Mouse (Mus musculus) spleen, postnatal 10 days (tissue): ENCODE data around the gene Cxcl1.

Source experiments
- DNase-seq, 2 experiments: peaks; one replicate each; pipeline ENCODE4 v3.0.0; 2021 to 2022; ENCODE audit warnings: low spot score in 2 of 2

Gene Cxcl1

DNA sequence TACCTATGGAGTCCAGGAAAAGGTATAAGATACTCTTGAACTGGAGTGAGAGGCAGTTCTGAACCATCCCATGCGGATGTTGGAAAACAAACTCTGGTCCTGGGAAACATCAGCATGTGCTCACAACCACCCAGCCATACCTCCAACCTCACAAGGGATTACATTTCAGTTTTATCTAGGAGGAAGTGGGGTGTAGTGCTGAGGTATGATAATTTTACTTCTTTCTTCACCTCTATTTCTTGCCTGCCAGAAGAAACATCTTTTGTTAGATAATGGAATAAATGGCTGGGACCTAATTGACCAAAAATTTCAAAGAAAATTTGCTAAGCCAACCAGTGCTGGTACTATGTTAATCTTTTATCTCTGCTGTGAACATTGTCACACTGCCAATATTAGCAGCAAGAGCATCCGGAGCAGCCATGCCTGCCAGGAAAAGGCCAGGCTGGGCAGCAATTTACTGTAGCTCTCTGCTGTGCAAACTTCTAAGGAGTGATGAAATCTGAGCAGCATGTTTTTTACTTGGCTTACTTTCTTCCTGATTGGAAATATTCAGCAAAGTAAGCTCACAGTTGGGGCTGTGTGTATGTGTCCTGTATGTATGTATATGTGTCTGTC is 6.3 kb upstream of the Cxcl1 start:
- DNase-seq, result no peak

GRCm38 (mm10) chr5:90888661-90889060 is 2.4 kb upstream of the Cxcl1 start:
- DNase-seq, result no peak

DNA sequence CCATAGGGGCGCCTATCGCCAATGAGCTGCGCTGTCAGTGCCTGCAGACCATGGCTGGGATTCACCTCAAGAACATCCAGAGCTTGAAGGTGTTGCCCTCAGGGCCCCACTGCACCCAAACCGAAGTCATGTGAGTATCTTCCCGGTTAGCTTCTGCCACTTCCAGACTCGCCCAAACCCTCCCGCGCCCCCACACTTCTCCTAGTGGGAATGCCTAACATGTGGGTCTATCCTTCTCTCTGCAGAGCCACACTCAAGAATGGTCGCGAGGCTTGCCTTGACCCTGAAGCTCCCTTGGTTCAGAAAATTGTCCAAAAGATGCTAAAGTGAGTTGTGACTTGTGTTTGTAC is 398 bp downstream of the Cxcl1 start:
- no peak for DNase-seq

DNA sequence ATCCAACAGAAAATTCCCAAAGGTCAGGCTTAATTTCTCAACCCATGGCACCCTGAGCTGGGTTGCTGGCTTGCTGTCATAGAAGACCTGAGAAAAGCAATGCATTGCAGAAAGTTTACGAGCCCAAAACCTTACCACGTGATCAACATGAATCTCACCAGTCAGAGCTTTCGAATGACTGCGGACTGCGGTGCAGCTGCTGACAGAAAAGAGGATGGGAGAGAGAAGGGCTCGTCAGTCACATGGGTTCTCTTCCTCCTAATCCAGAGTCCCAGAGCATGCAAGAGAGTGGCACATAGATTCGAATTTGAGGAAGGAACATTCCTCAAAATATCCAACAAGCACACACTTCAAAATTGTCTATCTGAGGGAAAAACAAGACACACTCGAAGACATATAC is 3.2 kb downstream of the Cxcl1 start:
- no peak for DNase-seq

- no peak for DNase-seq
These were observed 6.4 kb downstream of the Cxcl1 start for GRCm38 (mm10) chr5:90897429-90897828.

DNA sequence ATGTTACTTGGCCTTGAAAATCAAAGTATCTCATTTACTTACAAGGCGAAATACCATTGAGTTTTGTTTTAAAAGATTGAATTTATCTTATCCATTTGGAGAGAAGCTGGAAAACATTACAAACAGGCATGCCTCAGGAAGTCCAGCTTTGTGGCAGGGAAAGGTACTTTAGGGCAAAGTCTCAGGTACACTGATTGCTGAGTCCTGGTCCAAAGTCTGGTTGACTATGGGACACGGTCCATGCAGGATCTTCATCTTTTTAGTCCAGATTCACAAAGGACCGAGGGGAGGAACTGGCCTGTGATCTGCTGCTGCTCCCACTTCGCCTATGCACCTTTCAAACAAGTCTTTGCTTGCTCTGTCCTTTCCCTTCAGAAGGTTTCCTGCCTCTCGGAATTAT is 8.3 kb downstream of the Cxcl1 start:
- DNase-seq, result no peak

DNA sequence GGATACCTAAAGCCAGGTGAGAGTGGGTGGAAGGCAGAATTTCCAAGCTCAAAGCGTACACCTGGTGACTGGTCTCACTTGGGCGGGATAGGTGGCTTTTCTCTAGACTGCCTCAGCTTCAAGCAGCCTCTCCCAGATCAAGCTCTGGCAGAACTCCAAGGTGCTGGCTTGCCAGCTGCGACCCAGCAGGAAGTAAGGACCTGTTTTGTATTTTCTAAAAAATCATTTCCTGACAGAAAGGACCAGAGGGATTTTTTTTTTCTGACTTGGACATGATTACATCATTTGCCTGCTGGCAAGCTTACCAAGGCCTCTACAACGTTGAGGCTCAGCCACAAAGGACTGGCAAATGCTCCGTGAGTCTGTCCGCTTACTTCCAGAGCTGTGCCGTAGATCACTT is 9.1 kb downstream of the Cxcl1 start:
- no peak for DNase-seq

DNA sequence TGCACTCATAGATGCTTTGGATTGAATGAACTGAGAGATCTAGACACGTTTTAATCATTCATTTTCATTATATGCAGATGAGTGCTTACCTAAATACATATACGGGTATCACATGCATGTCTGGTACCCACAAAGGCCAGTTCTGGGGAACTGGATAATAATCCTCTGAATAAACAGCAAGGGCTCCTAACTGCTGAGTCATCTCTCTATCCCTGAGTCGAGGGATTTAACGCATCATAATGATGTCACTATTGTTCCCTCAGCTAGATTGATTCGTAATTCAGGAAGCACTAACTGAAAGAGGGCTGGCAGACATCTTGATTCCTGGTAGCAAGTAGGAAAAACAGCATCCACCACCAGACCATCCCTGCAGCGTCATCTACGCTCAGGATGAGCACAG is 9.6 kb downstream of the Cxcl1 start:
- DNase-seq, result no peak

DNA sequence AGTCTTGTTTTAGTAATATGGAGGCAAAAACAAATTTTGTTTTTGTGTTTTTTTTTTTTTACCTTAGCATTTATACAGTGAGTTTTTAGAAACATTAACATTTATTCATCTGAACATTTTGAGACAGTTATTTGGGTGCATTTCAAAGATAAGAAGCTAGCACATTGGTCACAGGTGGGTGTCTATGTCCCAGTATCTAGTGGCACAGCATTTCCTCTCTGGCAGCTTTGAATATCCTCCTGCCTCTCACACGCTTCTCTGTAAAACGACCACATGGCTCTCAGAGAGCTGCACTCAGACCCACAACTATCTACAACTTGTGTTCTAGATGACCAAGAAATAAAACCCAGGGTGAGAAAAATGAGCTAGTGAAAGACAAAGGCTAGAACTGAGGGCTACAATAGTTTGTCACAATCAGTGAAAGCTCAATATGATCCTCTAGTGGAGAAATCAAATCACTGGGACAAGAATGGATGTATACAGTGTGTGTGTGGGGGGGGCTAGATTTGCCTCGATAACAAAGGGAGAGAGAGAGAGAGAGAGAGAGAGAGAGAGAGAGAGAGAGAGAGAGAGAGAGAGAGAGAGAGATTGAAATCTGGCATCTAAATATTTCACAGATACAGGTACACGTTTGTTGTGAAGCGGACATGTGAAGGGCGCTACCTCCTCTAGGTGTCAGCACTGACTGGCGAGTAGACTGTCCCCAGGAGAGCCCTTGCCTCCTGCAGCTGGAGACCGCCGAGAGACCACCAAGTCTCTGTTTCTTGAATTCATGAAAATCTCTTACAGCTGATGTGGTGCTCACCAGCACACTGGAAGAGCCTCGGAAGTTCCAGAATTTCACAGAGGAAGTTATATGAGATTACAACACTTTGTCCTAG is 11.6 kb downstream of the Cxcl1 start:
- peak in 1 of 2 experiments; percentile 16 for DNase-seq

- DNase-seq, result peak in 1 of 2 experiments; percentile 18
These were observed 12.4 kb downstream of the Cxcl1 start, which contains the start of gene Cxcl2 for GRCm38 (mm10) chr5:90903339-90904020. Cxcl2 (plus strand) TSS chr5:90903871.

GRCm38 (mm10) chr5:90908983-90909382 is 17.9 kb downstream of the Cxcl1 start:
- DNase-seq, result peak in 1 of 2 experiments; percentile 68

GRCm38 (mm10) chr5:90919495-90919894 is 28.5 kb downstream of the Cxcl1 start:
- DNase-seq, result no peak

DNA sequence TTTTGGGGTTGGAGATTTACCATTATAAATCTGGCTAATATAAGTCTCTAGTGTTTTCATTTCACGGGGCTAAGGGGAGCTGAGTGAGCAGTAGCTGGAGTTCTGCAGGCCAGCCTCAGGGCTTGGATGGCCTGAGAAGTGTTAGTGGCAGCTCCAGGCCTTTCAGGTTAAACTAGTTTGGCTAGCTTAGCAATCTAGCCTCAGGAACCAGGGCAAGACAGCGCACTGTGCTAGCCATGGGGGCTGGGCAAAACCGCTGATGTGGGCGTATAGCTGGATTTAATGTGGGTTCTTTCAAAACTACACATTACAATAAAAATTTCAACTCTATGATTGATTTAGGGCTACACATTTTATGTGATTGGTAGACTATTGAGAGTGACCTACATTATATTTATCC is 31.9 kb downstream of the Cxcl1 start:
- DNase-seq, result no peak

- no peak for DNase-seq
These were observed 39.5 kb downstream of the Cxcl1 start for GRCm38 (mm10) chr5:90930546-90930945.

DNA sequence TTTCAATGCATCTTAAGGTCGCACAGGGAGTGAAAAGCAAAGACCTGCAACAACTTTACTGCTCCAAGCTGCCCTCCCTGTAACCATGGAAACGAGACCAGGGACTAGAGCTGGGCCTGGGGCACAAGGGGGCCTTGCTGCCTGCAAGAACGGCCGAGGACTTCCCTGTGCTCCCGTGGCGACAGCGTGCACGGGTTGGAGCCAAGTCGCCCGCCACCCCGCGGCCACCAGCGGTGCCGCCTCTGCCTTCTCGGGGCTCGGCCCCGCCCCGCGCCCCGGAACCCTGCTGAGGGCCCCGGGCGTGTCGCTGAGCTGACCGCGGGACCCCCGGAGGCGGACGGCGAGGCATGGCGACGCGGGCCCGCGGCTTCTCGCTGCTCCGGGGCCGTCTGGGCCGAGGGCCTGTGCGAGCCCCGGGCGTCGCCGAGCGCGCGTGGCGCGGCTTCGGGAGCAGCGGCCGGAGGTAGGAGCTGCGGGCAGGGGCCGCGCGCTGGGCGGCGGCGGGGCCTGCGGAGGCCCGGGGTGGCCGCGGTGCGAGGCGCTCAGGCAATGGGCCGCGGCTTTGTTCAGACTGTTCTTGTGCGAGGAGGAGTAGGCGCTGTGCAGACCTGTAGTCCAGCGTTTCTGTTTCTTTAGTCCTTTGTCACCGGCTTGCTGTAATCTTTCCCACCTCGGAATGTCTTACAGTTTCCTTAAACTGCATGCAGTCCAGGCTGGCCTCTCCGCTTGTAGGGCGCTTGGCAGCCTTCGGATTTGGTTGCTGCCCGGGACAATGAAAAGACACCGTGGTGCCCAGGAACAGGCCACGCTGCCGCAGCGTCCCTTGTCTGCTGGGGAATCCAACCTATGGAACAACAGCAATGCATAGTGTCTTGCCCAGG is 40.2 kb downstream of the Cxcl1 start, which contains the start of gene Mthfd2l:
TSS of gene Mthfd2l (plus strand) at position 147 of the 881 bp plus-strand sequence.
- DNase-seq, result peak; percentile 65 to 83

DNA sequence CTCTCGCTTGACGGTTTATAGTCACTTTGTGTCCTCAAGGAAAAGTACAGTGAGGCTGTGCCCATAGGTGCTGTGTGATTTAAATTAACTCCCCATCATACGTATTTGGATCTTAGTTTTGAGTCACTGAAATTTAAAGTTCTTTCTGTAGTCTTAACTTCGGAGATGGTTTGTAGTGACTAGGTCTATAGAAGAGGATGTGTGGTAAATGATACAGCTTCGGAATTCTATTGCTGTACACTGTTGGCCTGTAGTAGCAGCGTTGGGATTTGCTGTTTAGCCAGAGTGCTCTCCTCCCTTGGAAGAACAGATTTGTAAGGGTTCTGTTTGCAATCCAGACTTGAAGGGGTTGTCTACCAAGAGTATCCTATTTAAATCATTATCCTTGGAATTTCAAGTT is 40.9 kb downstream of the Cxcl1 start:
- DNase-seq, result no peak

GRCm38 (mm10) chr5:90936706-90937105 is 45.7 kb downstream of the Cxcl1 start:
- no peak for DNase-seq
